Mouse (Mus musculus): ENCODE measurements around the gene Lep. TPM values are rescaled to one million over a fixed set of nuclear protein-coding genes. Genes with fewer than 3 reads are reported as not detected.

The Lep gene
- total RNA-seq (2023), result not detected

GRCm38 (mm10) chr6:29059846-29060685 lies at the start of gene Lep:
Lep (plus strand) TSS chr6:29060220.

Other genes with a start within 250 kb of the Lep start
- gene Lrrc4, start 228.5 kb upstream of the Lep start, total RNA-seq (2023), result not detected
- gene Rbm28, start 104.8 kb downstream of the Lep start, total RNA-seq (2023), result 10 to 100 TPM; 67.8 to 72.2 TPM
- gene Prrt4, start 119.4 kb downstream of the Lep start, total RNA-seq (2023), result under 1 TPM; 0.15 TPM
- 100 to 1,000 TPM; 130 to 147 TPM for gene Impdh1, start 156.1 kb downstream of the Lep start, total RNA-seq (2023)
- 10 to 100 TPM; 11.1 to 12.2 TPM for gene Hilpda, start 212.3 kb downstream of the Lep start, total RNA-seq (2023)
- gene Fam71f2, start 219.4 kb downstream of the Lep start, total RNA-seq (2023), result 1 to 10 TPM; 1.3 to 1.5 TPM

All from T-cell, adult 66 days (primary cell).